Mouse (Mus musculus) E14TG2a.4 (cell line): ENCODE data around the gene Hoxa13.
A peak's percentile ranks its signal among the peaks of the same experiment; 100 is the strongest.

Experiments
- H3K27me3 ChIP-seq: 2 replicates; pipeline ENCODE4 v1.6.1; 2014; ENCODE audit warnings: low read length, control low read depth; ENCODE audit not compliant: insufficient read depth
- H3K36me3 ChIP-seq: 2 replicates; pipeline ENCODE4 v1.6.1; 2014; ENCODE audit warnings: low read length, control low read depth; ENCODE audit not compliant: insufficient read depth
- H3K4me1 ChIP-seq: replicated peaks from 2 replicates; pipeline ENCODE4 v1.6.1; 2014; ENCODE audit warnings: low read depth, low read length, control low read depth
- H3K4me3 ChIP-seq: replicated peaks from 2 replicates; pipeline ENCODE4 v1.5.1; 2014; ENCODE audit warnings: mild to moderate bottlenecking, low read length
- H3K9me3 ChIP-seq: 2 replicates; pipeline ENCODE4 v1.6.1; 2014; ENCODE audit warnings: low read length, control low read depth
- CTCF ChIP-seq: conservative IDR thresholded peaks from 2 replicates; pipeline ENCODE4 v1.5.1; 2014; ENCODE audit warnings: low read length
- NANOG ChIP-seq: IDR thresholded peaks from 2 replicates; pipeline ENCODE4 v1.6.1; 2014; ENCODE audit warnings: borderline replicate concordance, low read length, mixed read lengths
- POU5F1 ChIP-seq: IDR thresholded peaks from 2 replicates; pipeline ENCODE4 v1.6.1; 2014; ENCODE audit warnings: low read length, borderline replicate concordance

Gene Hoxa13

GRCm38 (mm10) chr6:52219234-52219942, 41.3 kb downstream of the Hoxa13 start:
- no peaks in the 10 kb centered on the region for H3K36me3 ChIP-seq
- H3K27me3 ChIP-seq = peaks cover 100% of the 10 kb centered on the region
- H3K4me3 ChIP-seq = no peak overlapping the region
- peaks cover 42% of the 10 kb centered on the region for H3K4me1 ChIP-seq
- TF ChIP-seq NANOG = no peak
- no peak for TF ChIP-seq POU5F1
- TF ChIP-seq CTCF = no peak
- H3K9me3 ChIP-seq = no peaks in the 10 kb centered on the region

GRCm38 (mm10) chr6:52218643-52219215, 42.0 kb downstream of the Hoxa13 start:
- no peaks in the 10 kb centered on the region for H3K36me3 ChIP-seq
- TF ChIP-seq CTCF = no peak
- TF ChIP-seq POU5F1 = no peak
- no peak for TF ChIP-seq NANOG
- peaks cover 100% of the 10 kb centered on the region for H3K27me3 ChIP-seq
- peaks cover 37% of the 10 kb centered on the region for H3K4me1 ChIP-seq
- H3K4me3 ChIP-seq = no peak overlapping the region
- H3K9me3 ChIP-seq = no peaks in the 10 kb centered on the region

- H3K4me3 ChIP-seq = peak overlapping the region; percentile 71
- peaks cover 100% of the 10 kb centered on the region for H3K27me3 ChIP-seq
- peaks cover 43% of the 10 kb centered on the region for H3K4me1 ChIP-seq
- TF ChIP-seq NANOG (no peak), POU5F1 (no peak), CTCF (no peak)
- H3K9me3 ChIP-seq = no peaks in the 10 kb centered on the region
- no peaks in the 10 kb centered on the region for H3K36me3 ChIP-seq
Measured at GRCm38 (mm10) chr6:52217895-52218642, 42.6 kb downstream of the Hoxa13 start.

DNA sequence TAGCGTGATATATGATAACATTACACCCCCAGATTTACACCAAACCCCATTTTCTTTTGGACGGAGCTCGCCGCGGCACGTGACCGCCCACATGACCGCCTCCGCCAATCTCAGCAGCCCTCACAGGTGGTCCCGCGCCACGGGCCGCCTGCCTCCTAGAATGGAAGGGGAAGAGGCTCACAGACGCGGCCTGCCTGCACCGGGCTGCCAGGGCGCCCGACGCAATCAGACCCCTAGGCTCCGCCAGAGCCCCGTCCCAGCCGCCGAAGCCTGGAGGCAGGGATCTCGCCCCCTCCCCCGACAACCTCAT, 43.3 kb downstream of the Hoxa13 start:
- H3K9me3 ChIP-seq = no peaks in the 10 kb centered on the region
- H3K36me3 ChIP-seq = no peaks in the 10 kb centered on the region
- peak overlapping the region; percentile 71 for H3K4me3 ChIP-seq
- no peak for TF ChIP-seq POU5F1
- no peak for TF ChIP-seq NANOG
- TF ChIP-seq CTCF = no peak
- peaks cover 100% of the 10 kb centered on the region for H3K27me3 ChIP-seq
- peaks cover 49% of the 10 kb centered on the region for H3K4me1 ChIP-seq

DNA sequence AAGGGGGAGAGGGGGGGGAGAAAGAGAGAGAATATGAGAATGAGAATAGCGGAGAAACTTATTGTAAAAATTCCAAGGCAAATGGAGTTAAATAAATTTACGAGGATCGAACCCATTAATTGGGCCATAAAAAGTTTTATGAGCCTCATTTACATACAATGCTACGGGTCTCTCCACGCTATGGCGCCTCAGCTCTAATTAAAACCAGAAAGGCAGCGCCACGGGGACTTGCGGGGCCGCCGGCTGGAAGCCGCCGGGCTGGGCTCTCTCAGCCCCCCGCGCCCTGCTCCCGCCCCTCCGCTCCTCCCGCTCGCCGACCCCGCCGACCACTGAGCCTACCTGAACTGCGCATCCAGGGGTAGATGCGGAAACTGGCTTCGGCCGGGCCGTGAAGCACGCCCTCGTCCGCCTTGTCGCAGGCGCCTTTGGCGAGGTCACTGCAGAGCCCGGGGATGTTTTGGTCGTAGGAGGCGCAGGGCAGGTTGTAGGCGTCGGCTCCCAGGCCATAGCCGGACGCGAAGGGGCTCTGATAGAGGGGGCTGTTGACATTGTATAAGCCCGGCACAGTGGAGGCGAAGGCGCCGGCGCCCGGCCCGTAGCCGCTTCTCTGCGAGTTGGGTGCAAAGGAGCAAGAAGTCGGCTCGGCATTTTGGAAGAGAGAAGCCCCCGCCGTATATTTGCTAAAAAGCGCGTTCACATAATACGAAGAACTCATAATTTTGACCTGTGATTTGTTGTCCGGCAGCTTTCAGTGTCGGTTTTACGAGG, 43.8 kb downstream of the Hoxa13 start:
- H3K4me1 ChIP-seq = peaks cover 49% of the 10 kb centered on the region
- no peaks in the 10 kb centered on the region for H3K36me3 ChIP-seq
- no peaks in the 10 kb centered on the region for H3K9me3 ChIP-seq
- H3K4me3 ChIP-seq = peak overlapping the region; percentile 71
- TF ChIP-seq POU5F1 (no peak), CTCF (no peak), NANOG (no peak)
- peaks cover 100% of the 10 kb centered on the region for H3K27me3 ChIP-seq

GRCm38 (mm10) chr6:52215771-52216535, 44.7 kb downstream of the Hoxa13 start:
- Histone ChIP-seq H3K4me3 (no peak overlapping the region), H3K4me1 (peaks cover 49% of the 10 kb centered on the region), H3K36me3 (no peaks in the 10 kb centered on the region), H3K27me3 (peaks cover 100% of the 10 kb centered on the region), H3K9me3 (no peaks in the 10 kb centered on the region)
- no peak for TF ChIP-seq NANOG
- TF ChIP-seq POU5F1 = no peak
- no peak for TF ChIP-seq CTCF

- Histone ChIP-seq H3K27me3 (peaks cover 99% of the 10 kb centered on the region), H3K4me3 (no peak overlapping the region), H3K9me3 (no peaks in the 10 kb centered on the region), H3K36me3 (no peaks in the 10 kb centered on the region), H3K4me1 (peaks cover 50% of the 10 kb centered on the region)
- no peak for TF ChIP-seq POU5F1
- TF ChIP-seq CTCF = no peak
- TF ChIP-seq NANOG = no peak
Measured at GRCm38 (mm10) chr6:52215070-52215469, 45.6 kb downstream of the Hoxa13 start.

- no peaks in the 10 kb centered on the region for H3K36me3 ChIP-seq
- TF ChIP-seq NANOG (no peak), CTCF (no peak), POU5F1 (no peak)
- H3K27me3 ChIP-seq = peaks cover 99% of the 10 kb centered on the region
- H3K4me3 ChIP-seq = no peak overlapping the region
- H3K4me1 ChIP-seq = peaks cover 51% of the 10 kb centered on the region
- no peaks in the 10 kb centered on the region for H3K9me3 ChIP-seq
Measured at GRCm38 (mm10) chr6:52214271-52214670, 46.4 kb downstream of the Hoxa13 start.
